Mouse (Mus musculus): Measurements from ENCODE around the gene Dlg2. TPM values are rescaled to one million over a fixed set of nuclear protein-coding genes. Genes with fewer than 3 reads are reported as not detected.

Gene Dlg2
- polyA plus RNA-seq, 1 experiment, result 0.01 TPM

- Histone ChIP-seq H3K36me3 (ENCODE audit: control insufficient read depth, insufficient read depth) (no peaks in the 10 kb centered on the region), H3K79me3 (ENCODE audit: low read depth) (no peaks in the 10 kb centered on the region), H3ac (ENCODE audit: control insufficient read depth, insufficient read length, low read depth) (no peak overlapping the region), H3K27me3 (ENCODE audit: control insufficient read depth, insufficient read depth, insufficient read length) (no peaks in the 10 kb centered on the region), H3K4me3 (ENCODE audit: insufficient read depth, poor library complexity, severe bottlenecking) (no peak overlapping the region), H3K79me2 (ENCODE audit: control insufficient read depth, insufficient read depth) (no peaks in the 10 kb centered on the region)
- TF ChIP-seq FOSL1 (IDR thresholded peaks at IDR 0.05; ENCODE audit: insufficient read depth, low read length, poor library complexity, severe bottlenecking), result no peak
- TF ChIP-seq MYOD1 (IDR thresholded peaks at IDR 0.05; ENCODE audit: control insufficient read depth, insufficient read length, low read depth), result peak; percentile 2
- TF ChIP-seq MAX (IDR thresholded peaks at IDR 0.05), result no peak
- TF ChIP-seq CEBPB (IDR thresholded peaks at IDR 0.05; ENCODE audit: low read depth), result no peak
- TF ChIP-seq MYOG (IDR thresholded peaks at IDR 0.05; ENCODE audit: control insufficient read depth, extremely low read depth, insufficient read length), result no peak
Observed at GRCm38 (mm10) chr7:91845723-91846122, 1369.3 kb downstream of the Dlg2 start.

- TF ChIP-seq MAX (IDR thresholded peaks at IDR 0.05) (no peak), CEBPB (IDR thresholded peaks at IDR 0.05; ENCODE audit: low read depth) (no peak), USF1 (IDR thresholded peaks at IDR 0.05; ENCODE audit: low read depth) (no peak), MYOD1 (IDR thresholded peaks at IDR 0.05; ENCODE audit: control insufficient read depth, insufficient read length, low read depth) (no peak), CTCF (IDR thresholded peaks at IDR 0.05; ENCODE audit: control insufficient read depth, insufficient read depth, insufficient read length) (no peak), FOSL1 (IDR thresholded peaks at IDR 0.05; ENCODE audit: insufficient read depth, low read length, poor library complexity, severe bottlenecking) (no peak), MYOG (IDR thresholded peaks at IDR 0.05; ENCODE audit: control insufficient read depth, extremely low read depth, insufficient read length) (no peak)
- Histone ChIP-seq H3K27me3 (ENCODE audit: control insufficient read depth, insufficient read depth, insufficient read length) (no peaks in the 10 kb centered on the region), H3K79me3 (ENCODE audit: low read depth) (no peaks in the 10 kb centered on the region), H3K36me3 (ENCODE audit: control insufficient read depth, insufficient read depth) (no peaks in the 10 kb centered on the region), H3K4me3 (ENCODE audit: insufficient read depth, poor library complexity, severe bottlenecking) (no peak overlapping the region), H3K79me2 (ENCODE audit: control insufficient read depth, insufficient read depth) (no peaks in the 10 kb centered on the region), H3ac (ENCODE audit: control insufficient read depth, insufficient read length, low read depth) (no peak overlapping the region)
Observed at GRCm38 (mm10) chr7:91849364-91849763, 1372.9 kb downstream of the Dlg2 start.

- Histone ChIP-seq H3ac (ENCODE audit: control insufficient read depth, insufficient read length, low read depth) (no peak overlapping the region), H3K4me3 (ENCODE audit: insufficient read depth, poor library complexity, severe bottlenecking) (no peak overlapping the region), H3K79me3 (ENCODE audit: low read depth) (no peaks in the 10 kb centered on the region), H3K79me2 (ENCODE audit: control insufficient read depth, insufficient read depth) (no peaks in the 10 kb centered on the region), H3K27me3 (ENCODE audit: control insufficient read depth, insufficient read depth, insufficient read length) (no peaks in the 10 kb centered on the region), H3K36me3 (ENCODE audit: control insufficient read depth, insufficient read depth) (no peaks in the 10 kb centered on the region)
- TF ChIP-seq CTCF (IDR thresholded peaks at IDR 0.05; ENCODE audit: control insufficient read depth, insufficient read depth, insufficient read length) (no peak), MYOD1 (IDR thresholded peaks at IDR 0.05; ENCODE audit: control insufficient read depth, insufficient read length, low read depth) (no peak), MAX (IDR thresholded peaks at IDR 0.05) (no peak), CEBPB (IDR thresholded peaks at IDR 0.05; ENCODE audit: low read depth) (no peak), USF1 (IDR thresholded peaks at IDR 0.05; ENCODE audit: low read depth) (no peak), FOSL1 (IDR thresholded peaks at IDR 0.05; ENCODE audit: insufficient read depth, low read length, poor library complexity, severe bottlenecking) (no peak)
Observed at GRCm38 (mm10) chr7:91853653-91854052, 1377.2 kb downstream of the Dlg2 start.

GRCm38 (mm10) chr7:91856931-91857330 is 1380.5 kb downstream of the Dlg2 start:
- H3K4me3 ChIP-seq (ENCODE audit: insufficient read depth, poor library complexity, severe bottlenecking), result no peak overlapping the region
- H3K79me2 ChIP-seq (ENCODE audit: control insufficient read depth, insufficient read depth), result no peaks in the 10 kb centered on the region
- H3K27me3 ChIP-seq (ENCODE audit: control insufficient read depth, insufficient read depth, insufficient read length), result no peaks in the 10 kb centered on the region
- no peaks in the 10 kb centered on the region for H3K79me3 ChIP-seq (ENCODE audit: low read depth)
- H3ac ChIP-seq (ENCODE audit: control insufficient read depth, insufficient read length, low read depth), result no peak overlapping the region
- TF ChIP-seq MYOG (IDR thresholded peaks at IDR 0.05; ENCODE audit: control insufficient read depth, extremely low read depth, insufficient read length), result no peak
- TF ChIP-seq MAX (IDR thresholded peaks at IDR 0.05), result no peak
- no peak for TF ChIP-seq MYOD1 (IDR thresholded peaks at IDR 0.05; ENCODE audit: control insufficient read depth, insufficient read length, low read depth)
- TF ChIP-seq FOSL1 (IDR thresholded peaks at IDR 0.05; ENCODE audit: insufficient read depth, low read length, poor library complexity, severe bottlenecking), result no peak
- no peak for TF ChIP-seq USF1 (IDR thresholded peaks at IDR 0.05; ENCODE audit: low read depth)
- TF ChIP-seq CEBPB (IDR thresholded peaks at IDR 0.05; ENCODE audit: low read depth), result no peak
- no peak for TF ChIP-seq CTCF (IDR thresholded peaks at IDR 0.05; ENCODE audit: control insufficient read depth, insufficient read depth, insufficient read length)
- H3K36me3 ChIP-seq (ENCODE audit: control insufficient read depth, insufficient read depth), result no peaks in the 10 kb centered on the region

DNA sequence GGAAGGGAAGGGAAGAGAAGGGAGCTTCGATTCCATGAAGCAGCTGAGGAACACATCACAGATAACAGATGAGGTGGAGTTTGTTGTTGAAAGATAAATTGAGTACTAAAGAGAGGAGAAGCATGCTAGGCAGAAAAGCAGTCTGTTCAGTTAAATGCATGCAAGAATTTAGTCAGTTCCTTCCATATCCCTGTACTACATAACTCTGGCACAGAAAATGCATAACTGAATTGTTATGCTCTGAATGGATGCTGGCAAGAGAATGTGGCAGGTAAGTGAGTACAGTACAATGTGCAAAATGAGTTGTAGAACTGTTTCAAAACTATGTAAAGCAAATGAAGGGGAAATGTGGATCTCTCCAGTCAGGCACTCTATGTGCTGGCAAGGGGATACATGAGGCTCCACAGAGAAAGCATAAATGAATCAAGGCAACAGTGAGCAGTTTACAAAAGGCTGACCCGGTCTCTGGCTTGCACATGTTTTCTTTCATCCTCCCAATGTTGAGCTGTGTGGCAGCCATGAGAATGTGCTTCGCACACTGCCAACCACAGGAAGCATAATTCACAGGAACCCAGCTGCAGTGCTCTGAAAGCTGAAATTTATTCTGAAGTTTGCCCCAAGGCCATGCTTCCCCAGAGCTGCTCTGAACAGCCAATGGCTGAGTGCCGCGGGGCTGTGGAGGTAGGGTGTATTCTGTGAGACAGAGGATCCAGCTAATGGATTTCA is 1386.5 kb downstream of the Dlg2 start:
- no peak for TF ChIP-seq MYOG (IDR thresholded peaks at IDR 0.05; ENCODE audit: control insufficient read depth, extremely low read depth, insufficient read length)
- no peak for TF ChIP-seq MYOD1 (IDR thresholded peaks at IDR 0.05; ENCODE audit: control insufficient read depth, insufficient read length, low read depth)
- no peak for TF ChIP-seq MAX (IDR thresholded peaks at IDR 0.05)
- no peak for TF ChIP-seq CTCF (IDR thresholded peaks at IDR 0.05; ENCODE audit: control insufficient read depth, insufficient read depth, insufficient read length)
- TF ChIP-seq CEBPB (IDR thresholded peaks at IDR 0.05; ENCODE audit: low read depth), result no peak
- no peak for TF ChIP-seq USF1 (IDR thresholded peaks at IDR 0.05; ENCODE audit: low read depth)
- no peak for TF ChIP-seq FOSL1 (IDR thresholded peaks at IDR 0.05; ENCODE audit: insufficient read depth, low read length, poor library complexity, severe bottlenecking)

More for the DNA sequence above, 1386.5 kb downstream of the Dlg2 start:
- Histone ChIP-seq H3ac (ENCODE audit: control insufficient read depth, insufficient read length, low read depth) (no peak overlapping the region), H3K79me2 (ENCODE audit: control insufficient read depth, insufficient read depth) (no peaks in the 10 kb centered on the region), H3K27me3 (ENCODE audit: control insufficient read depth, insufficient read depth, insufficient read length) (no peaks in the 10 kb centered on the region), H3K79me3 (ENCODE audit: low read depth) (no peaks in the 10 kb centered on the region), H3K4me3 (ENCODE audit: insufficient read depth, poor library complexity, severe bottlenecking) (no peak overlapping the region), H3K36me3 (ENCODE audit: control insufficient read depth, insufficient read depth) (no peaks in the 10 kb centered on the region)

Measured in C2C12 (cell line).